Mouse (Mus musculus) testis, postnatal 10 days (tissue): Measurements from ENCODE around the gene Hist2h3c1.
"Not testable (repeated sequence)": the region's sequence is repeated elsewhere in the genome, so short reads cannot be mapped to it uniquely, and the experiment has no call there.

Experiments used
- DNase-seq: peaks from one replicate; pipeline ENCODE4 v3.0.0; 2021; ENCODE audit warnings: low spot score

The Hist2h3c1 gene

GRCm38 (mm10) chr3:96289201-96289600 is 42.7 kb downstream of the Hist2h3c1 start:
- no peak for DNase-seq

- DNase-seq, result not testable (repeated sequence)
Observed at GRCm38 (mm10) chr3:96290727-96291126, 44.2 kb downstream of the Hist2h3c1 start.

GRCm38 (mm10) chr3:96292641-96293040 is 46.2 kb downstream of the Hist2h3c1 start:
- DNase-seq, result no peak

- DNase-seq, result no peak
Observed at GRCm38 (mm10) chr3:96293368-96293767, 46.9 kb downstream of the Hist2h3c1 start.

GRCm38 (mm10) chr3:96293787-96294186 is 47.3 kb downstream of the Hist2h3c1 start, which contains the start of gene Fcgr1:
TSS of gene Fcgr1 (minus strand) at chr3:96293969.
- DNase-seq, result no peak
